Mouse (Mus musculus): Measurements from ENCODE around the gene Cyb5rl.

Gene Cyb5rl

GRCm38 (mm10) chr4:107117741-107118385, 51.1 kb downstream of the Cyb5rl start:
- no peak for DNase-seq

DNA sequence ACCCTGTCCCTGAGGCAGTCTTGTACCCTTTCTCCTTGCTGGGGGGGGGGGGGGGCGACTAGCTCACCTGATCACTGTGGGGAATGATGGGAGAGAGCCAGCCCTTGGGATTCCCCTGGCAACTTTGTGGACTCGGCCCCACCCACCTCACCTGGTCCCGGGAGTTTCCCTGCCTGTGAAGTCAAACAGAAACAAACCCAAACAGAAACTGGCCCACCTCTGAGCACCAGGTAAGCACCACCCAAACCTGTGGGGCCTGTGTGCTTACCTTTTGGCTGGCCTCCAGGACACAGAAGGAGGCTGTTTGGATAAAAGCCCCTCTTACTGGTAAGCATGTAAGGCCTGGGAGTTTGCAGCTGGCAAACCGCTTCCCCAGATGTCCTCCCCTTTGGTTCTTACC, 52.3 kb downstream of the Cyb5rl start:
- DNase-seq, result no peak

DNA sequence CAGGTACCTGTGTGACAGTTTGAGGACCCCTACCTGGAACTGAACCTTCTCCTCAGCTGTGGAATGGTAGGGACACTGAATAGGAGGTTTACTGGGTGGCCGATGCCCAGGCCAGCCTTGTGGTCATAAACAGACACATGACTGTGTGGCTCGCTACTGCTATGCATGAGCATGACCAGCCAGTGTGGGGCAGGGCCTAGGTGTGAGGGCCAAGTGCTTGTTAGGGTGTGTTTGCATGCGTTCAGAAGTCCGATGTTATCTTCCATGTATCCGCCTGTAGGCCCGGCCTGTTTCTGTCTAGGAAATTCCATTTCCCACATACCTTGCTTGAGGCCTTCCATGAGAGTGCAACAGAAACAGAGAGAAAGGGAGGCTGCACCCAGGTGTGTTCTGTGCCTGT, 53.9 kb downstream of the Cyb5rl start:
- DNase-seq, result no peak

DNA sequence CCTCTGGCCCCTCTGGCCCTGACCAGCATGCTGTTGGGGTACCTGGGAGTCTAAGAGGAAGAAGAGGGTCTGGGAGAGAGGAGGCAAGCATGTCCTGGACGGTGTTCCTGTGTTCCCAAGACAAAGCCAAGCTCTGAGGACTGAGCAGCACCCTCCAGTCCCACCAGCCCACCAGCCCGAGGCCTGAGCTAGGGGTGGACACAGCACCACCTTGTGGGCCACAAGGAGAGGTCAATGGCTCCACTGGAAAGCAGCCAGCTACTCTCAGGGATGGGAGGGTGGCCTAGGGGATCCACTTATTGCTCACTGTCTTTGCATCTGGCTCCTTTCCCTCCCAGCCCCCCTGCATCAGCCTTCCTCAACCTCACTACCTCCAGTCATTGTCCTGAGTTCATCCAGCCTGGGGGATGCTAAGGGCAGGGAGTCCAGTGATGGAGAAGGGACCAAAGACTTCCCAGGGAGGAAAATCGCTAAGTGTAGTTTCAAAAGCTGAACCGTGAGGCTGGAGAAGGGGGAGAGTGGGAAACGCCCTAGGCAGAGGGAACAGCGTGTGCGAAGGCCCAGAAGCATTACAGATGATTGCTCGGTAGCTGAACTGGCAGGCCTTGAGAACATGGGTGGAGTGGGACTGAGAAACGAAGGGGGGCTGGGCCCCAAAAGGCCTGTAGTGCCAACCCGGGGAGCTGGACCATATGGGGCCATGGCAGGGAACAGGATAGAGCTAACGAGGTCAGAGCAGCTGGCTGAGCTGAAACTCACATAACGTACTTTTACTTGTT, 54.6 kb downstream of the Cyb5rl start:
- peak; percentile 16 for DNase-seq

GRCm38 (mm10) chr4:107124376-107124775, 57.6 kb downstream of the Cyb5rl start:
- no peak for DNase-seq

DNA sequence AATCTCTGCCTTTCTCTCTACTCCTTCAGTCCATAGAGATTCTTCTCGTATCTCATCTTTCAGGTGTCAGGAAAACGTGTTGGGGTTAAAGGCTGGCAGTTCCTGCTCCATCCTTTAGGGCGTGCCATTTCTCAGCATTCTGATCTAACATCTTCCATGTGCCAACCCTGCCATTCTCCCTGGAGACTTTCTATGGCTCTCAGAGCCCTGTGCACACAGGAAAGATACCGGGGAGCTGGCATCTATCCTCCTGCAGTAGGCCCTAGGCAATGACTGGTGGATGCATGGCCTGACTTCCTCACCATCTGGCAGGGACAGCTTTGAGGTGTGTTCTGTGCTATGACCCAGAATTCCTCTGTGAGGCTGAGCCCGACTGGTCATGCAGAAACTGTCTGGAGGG, 58.3 kb downstream of the Cyb5rl start:
- no peak for DNase-seq

- no peak for DNase-seq
These were observed 59.6 kb downstream of the Cyb5rl start for GRCm38 (mm10) chr4:107126389-107126788.

DNA sequence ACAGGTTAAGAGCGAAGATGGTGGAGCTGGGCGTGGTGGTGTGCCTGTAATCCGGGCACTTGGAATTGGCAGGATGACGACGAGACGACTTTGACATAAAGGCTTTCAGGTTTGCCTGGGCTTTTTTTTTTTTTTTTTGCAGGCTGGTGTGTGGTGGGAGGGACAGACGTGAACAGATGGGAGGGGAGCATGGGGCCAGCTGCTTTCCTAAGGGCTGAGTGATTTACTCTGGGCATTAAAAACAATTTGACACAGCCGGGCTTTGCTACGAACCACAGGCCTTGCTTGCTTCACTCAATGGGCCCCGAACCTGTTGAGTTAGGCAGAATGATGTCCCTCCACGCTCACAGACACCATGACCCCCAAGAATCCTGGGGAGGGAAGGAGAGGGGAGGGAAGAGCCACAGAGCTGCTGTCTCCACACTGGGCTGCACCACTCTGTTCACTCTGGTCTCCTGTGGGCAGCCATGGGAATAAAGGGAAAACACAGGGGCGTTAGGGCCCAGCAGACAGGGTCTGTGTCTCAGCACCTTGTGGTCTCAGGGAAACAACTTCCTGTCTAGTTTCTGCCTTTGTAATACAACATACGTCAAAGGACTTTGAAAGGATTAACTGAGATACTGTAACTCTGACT, 60.2 kb downstream of the Cyb5rl start:
- DNase-seq, result no peak

- peak; percentile 41 for DNase-seq
These were observed 61.3 kb downstream of the Cyb5rl start for GRCm38 (mm10) chr4:107127901-107128669.

DNA sequence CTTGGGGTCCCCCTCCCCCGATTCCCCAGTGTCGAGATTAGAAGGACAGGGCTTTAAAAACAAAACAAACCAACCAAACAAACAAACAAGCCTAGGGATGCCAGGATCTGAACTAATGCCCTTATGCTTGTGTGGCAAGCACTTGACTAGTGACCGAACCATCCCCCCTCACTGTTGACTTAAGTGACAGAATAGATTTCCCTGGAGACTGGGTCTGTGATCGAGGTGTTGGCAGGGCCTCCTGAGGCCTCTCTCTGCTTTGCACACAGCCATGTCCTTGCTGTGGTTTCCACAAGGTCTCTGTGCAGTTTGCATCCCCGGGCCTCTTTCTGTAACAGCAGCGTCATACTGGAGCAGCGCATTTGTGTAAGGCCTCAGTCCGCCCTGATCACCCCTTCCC, 62.6 kb downstream of the Cyb5rl start:
- DNase-seq, result no peak

DNA sequence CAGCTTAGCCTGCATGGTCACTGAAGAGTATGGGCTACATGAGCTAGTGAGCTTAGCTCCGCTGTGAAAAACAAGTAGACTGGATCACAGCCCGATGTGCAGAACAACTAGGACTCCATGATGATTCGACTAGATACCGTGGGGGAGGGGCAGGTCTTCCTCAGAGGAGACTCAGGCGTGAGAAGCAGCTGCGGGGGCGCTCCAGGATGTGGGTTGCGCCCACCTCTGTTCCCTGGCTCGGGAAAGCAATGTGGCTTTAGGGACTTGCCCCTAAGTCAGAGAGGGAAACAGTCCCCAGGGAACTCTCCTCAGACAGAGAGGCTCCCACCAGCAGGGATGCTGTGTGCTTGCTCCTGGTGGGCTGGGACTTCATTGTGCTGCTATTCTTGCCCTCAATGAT, 63.7 kb downstream of the Cyb5rl start:
- DNase-seq, result no peak

- no peak for DNase-seq
These were observed 68.1 kb downstream of the Cyb5rl start for GRCm38 (mm10) chr4:107134891-107135290.

DNA sequence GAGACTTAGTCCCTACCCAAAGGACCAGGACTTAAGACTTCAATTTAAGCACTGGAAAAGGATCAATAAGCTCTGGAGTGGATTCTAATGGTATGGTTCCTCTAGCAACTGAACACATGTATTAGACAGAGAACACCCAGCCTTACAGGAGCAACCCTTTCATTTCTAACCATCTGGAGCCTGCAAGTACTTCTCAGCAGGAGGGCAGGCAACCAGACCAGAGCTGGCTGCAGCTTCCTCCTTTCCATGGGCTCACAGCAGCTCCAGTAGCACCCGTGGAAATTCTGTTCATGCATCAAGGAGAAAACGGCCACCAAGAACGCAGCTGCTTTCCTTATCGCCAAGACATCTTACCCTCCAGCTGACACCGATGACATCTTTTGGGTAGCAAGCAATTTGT, 68.9 kb downstream of the Cyb5rl start:
- DNase-seq, result peak; percentile 33

GRCm38 (mm10) chr4:107136531-107136930, 69.7 kb downstream of the Cyb5rl start:
- DNase-seq, result no peak

All from cerebellum, adult 9-10 months (tissue).